Mouse (Mus musculus) frontal cortex, postnatal 36 days (tissue): ENCODE results near the gene Zfc3h1.

Experiments
- DNase-seq, 2 experiments: peaks; one replicate each; pipeline ENCODE4 v3.0.0; 2022; ENCODE audit warnings: low spot score in 2 of 2

Gene Zfc3h1

GRCm38 (mm10) chr10:115385018-115386002 lies 551 bp downstream of the Zfc3h1 start:
- peak; percentile 46 to 51 for DNase-seq

- no peak for DNase-seq
Observed at GRCm38 (mm10) chr10:115387891-115388290, 3.1 kb downstream of the Zfc3h1 start.

- DNase-seq: no peak
Observed at GRCm38 (mm10) chr10:115391076-115391475, 6.3 kb downstream of the Zfc3h1 start.

GRCm38 (mm10) chr10:115391896-115392295 lies 7.1 kb downstream of the Zfc3h1 start:
- no peak for DNase-seq

GRCm38 (mm10) chr10:115406393-115406792 lies 21.6 kb downstream of the Zfc3h1 start:
- peak; percentile 36 to 54 for DNase-seq

- DNase-seq: no peak
Observed at GRCm38 (mm10) chr10:115413496-115413895, 28.7 kb downstream of the Zfc3h1 start.

- DNase-seq: no peak
Observed at GRCm38 (mm10) chr10:115414056-115414455, 29.3 kb downstream of the Zfc3h1 start.

GRCm38 (mm10) chr10:115421976-115422375 lies 37.2 kb downstream of the Zfc3h1 start:
- no peak for DNase-seq

- no peak for DNase-seq
Observed at GRCm38 (mm10) chr10:115425351-115425750, 40.6 kb downstream of the Zfc3h1 start.

GRCm38 (mm10) chr10:115437286-115437685 lies 52.5 kb downstream of the Zfc3h1 start:
- DNase-seq: no peak

- DNase-seq: no peak
Observed at GRCm38 (mm10) chr10:115448614-115449013, 63.9 kb downstream of the Zfc3h1 start.

- no peak for DNase-seq
Observed at GRCm38 (mm10) chr10:115457368-115458021, 72.7 kb downstream of the Zfc3h1 start.

GRCm38 (mm10) chr10:115462646-115463045 lies 77.9 kb downstream of the Zfc3h1 start:
- DNase-seq: no peak

- no peak for DNase-seq
Observed at GRCm38 (mm10) chr10:115465072-115465471, 80.3 kb downstream of the Zfc3h1 start.

- DNase-seq: no peak
Observed at GRCm38 (mm10) chr10:115465778-115466177, 81.0 kb downstream of the Zfc3h1 start.

- no peak for DNase-seq
Observed at GRCm38 (mm10) chr10:115467985-115468384, 83.2 kb downstream of the Zfc3h1 start.

GRCm38 (mm10) chr10:115468632-115469031 lies 83.9 kb downstream of the Zfc3h1 start:
- no peak for DNase-seq

- DNase-seq: no peak
Observed at GRCm38 (mm10) chr10:115469040-115469439, 84.3 kb downstream of the Zfc3h1 start.

GRCm38 (mm10) chr10:115470621-115471334 lies 86.0 kb downstream of the Zfc3h1 start:
- DNase-seq: peak in 1 of 2 experiments; percentile 11

GRCm38 (mm10) chr10:115473213-115473961 lies 88.6 kb downstream of the Zfc3h1 start:
- DNase-seq: no peak

- no peak for DNase-seq
Observed at GRCm38 (mm10) chr10:115475000-115475550, 90.3 kb downstream of the Zfc3h1 start.
